Mouse (Mus musculus) B cell, adult 2 months (primary cell): ENCODE data around the gene Arhgdia.
"Not testable (repeated sequence)": the region's sequence is repeated elsewhere in the genome, so short reads cannot be mapped to it uniquely, and the experiment has no call there.

Source experiments
- DNase-seq, 2 experiments: peaks; one replicate each; pipeline ENCODE4 v3.0.0; 2022

Gene Arhgdia

GRCm38 (mm10) chr11:120578024-120578693, 3.3 kb downstream of the Arhgdia start:
- no peak for DNase-seq

- peak; percentile 48 to 51 for DNase-seq
Measured at GRCm38 (mm10) chr11:120577211-120578023, 4.0 kb downstream of the Arhgdia start.

- DNase-seq = peak in 1 of 2 experiments; percentile 8
Measured at GRCm38 (mm10) chr11:120576365-120576981, 5.0 kb downstream of the Arhgdia start.

GRCm38 (mm10) chr11:120575940-120576339, 5.5 kb downstream of the Arhgdia start:
- DNase-seq = no peak

GRCm38 (mm10) chr11:120575046-120575445, 6.4 kb downstream of the Arhgdia start:
- no peak for DNase-seq

GRCm38 (mm10) chr11:120574278-120574600, 7.2 kb downstream of the Arhgdia start:
- no peak for DNase-seq

- no peak for DNase-seq
Measured at GRCm38 (mm10) chr11:120573585-120574277, 7.7 kb downstream of the Arhgdia start.

- DNase-seq = peak; percentile 98
Measured at GRCm38 (mm10) chr11:120572752-120573584, 8.5 kb downstream of the Arhgdia start, which contains the start of gene P4hb. Gene P4hb (minus strand): TSS chr11:120573253.

GRCm38 (mm10) chr11:120572417-120572751, 9.0 kb downstream of the Arhgdia start:
- no peak for DNase-seq

- no peak for DNase-seq
Measured at GRCm38 (mm10) chr11:120571754-120572416, 9.5 kb downstream of the Arhgdia start.

- DNase-seq = no peak
Measured at GRCm38 (mm10) chr11:120571122-120571521, 10.3 kb downstream of the Arhgdia start.

- DNase-seq = no peak
Measured at GRCm38 (mm10) chr11:120568324-120568723, 13.1 kb downstream of the Arhgdia start.

GRCm38 (mm10) chr11:120565114-120565513, 16.3 kb downstream of the Arhgdia start:
- DNase-seq = no peak

GRCm38 (mm10) chr11:120562949-120563348, 18.5 kb downstream of the Arhgdia start:
- no peak for DNase-seq

GRCm38 (mm10) chr11:120560952-120561728, 20.3 kb downstream of the Arhgdia start:
- no peak for DNase-seq

GRCm38 (mm10) chr11:120558843-120559242, 22.6 kb downstream of the Arhgdia start:
- not testable (repeated sequence) for DNase-seq

- DNase-seq = no peak
Measured at GRCm38 (mm10) chr11:120555260-120555659, 26.2 kb downstream of the Arhgdia start.

- no peak for DNase-seq
Measured at GRCm38 (mm10) chr11:120554834-120555233, 26.6 kb downstream of the Arhgdia start.

- DNase-seq = no peak
Measured at GRCm38 (mm10) chr11:120552736-120553135, 28.7 kb downstream of the Arhgdia start.

- DNase-seq = no peak
Measured at GRCm38 (mm10) chr11:120550810-120551440, 30.5 kb downstream of the Arhgdia start, which contains the start of gene Ppp1r27. Gene Ppp1r27 (minus strand): TSS chr11:120551132.
